Mouse (Mus musculus) hindbrain, embryonic 14.5 days (tissue): ENCODE results near the gene Tnfsf12. TPM values are rescaled to one million over a fixed set of nuclear protein-coding genes. Genes with fewer than 3 reads are reported as not detected.

ENCODE experiments used
- ATAC-seq: fragments of 200-750 bp; cut with Nextera tagmentation; 2 replicates; pipeline ENCODE4 v1.8.0; 2017; ENCODE audit warnings: moderate number of reproducible peaks, mild to moderate bottlenecking, moderate TSS enrichment, moderate library complexity; ENCODE audit not compliant: low FRiP score
- DNase-seq: peaks from one replicate; pipeline ENCODE4 v3.0.0-alpha.2; 2015; ENCODE audit warnings: low spot score
- H3K27ac ChIP-seq: fragments of 300-500 bp; sonication (generic); 2 replicates; pipeline ENCODE4 v1.5.1; 2014; ENCODE audit warnings: mild to moderate bottlenecking, moderate library complexity
- H3K27me3 ChIP-seq: fragments of 300-500 bp; sonication (generic); 2 replicates; pipeline ENCODE4 v1.6.1; 2014; ENCODE audit warnings: mild to moderate bottlenecking, low read length, mixed read lengths; ENCODE audit not compliant: control insufficient read depth, insufficient read depth
- H3K36me3 ChIP-seq: fragments of 300-500 bp; sonication (generic); replicated peaks from 2 replicates; pipeline ENCODE4 v1.6.1; 2014; ENCODE audit not compliant: control insufficient read depth, insufficient read depth
- H3K4me1 ChIP-seq: fragments of 300-500 bp; sonication (generic); replicated peaks from 2 replicates; pipeline ENCODE4 v1.6.1; 2014; ENCODE audit warnings: antibody characterized with exemption, low read length, mixed read lengths; ENCODE audit not compliant: control insufficient read depth, insufficient read depth
- H3K4me2 ChIP-seq: fragments of 300-500 bp; sonication (generic); replicated peaks from 2 replicates; pipeline ENCODE4 v1.6.1; 2014; ENCODE audit warnings: mild to moderate bottlenecking, moderate library complexity
- H3K4me3 ChIP-seq: fragments of 300-500 bp; sonication (generic); replicated peaks from 2 replicates; pipeline ENCODE4 v1.5.1; 2014; ENCODE audit warnings: mild to moderate bottlenecking, low read length
- H3K9ac ChIP-seq: fragments of 300-500 bp; sonication (generic); 2 replicates; pipeline ENCODE4 v1.6.1; 2014
- H3K9me3 ChIP-seq: fragments of 300-500 bp; sonication (generic); 2 replicates; pipeline ENCODE4 v1.6.1; 2016; ENCODE audit warnings: low read length; ENCODE audit not compliant: control insufficient read depth
- whole genome bisulfite sequencing: fragments of 180-500 bp; shearing (Covaris S2); extraction: QIAGEN DNeasy Blood & Tissue Kit; methylation state at CpG from one replicate; pipeline ENCODE4 v1.1.7; 2014; 5-methylcytosine and 5-hydroxymethylcytosine counted together
- polyA plus RNA-seq: library from polyadenylated mRNA; unstranded; fragments of >200 nt; fragmentation: Nextera tagmentation; extraction: Ambion mirVana; gene quantifications from 2 replicates; pipeline ENCODE4 v1.2.1, GENCODE M21; 2014

Tnfsf12 gene
- polyA plus RNA-seq, 1 experiment from 2014 or later, result 4.2 TPM

DNA sequence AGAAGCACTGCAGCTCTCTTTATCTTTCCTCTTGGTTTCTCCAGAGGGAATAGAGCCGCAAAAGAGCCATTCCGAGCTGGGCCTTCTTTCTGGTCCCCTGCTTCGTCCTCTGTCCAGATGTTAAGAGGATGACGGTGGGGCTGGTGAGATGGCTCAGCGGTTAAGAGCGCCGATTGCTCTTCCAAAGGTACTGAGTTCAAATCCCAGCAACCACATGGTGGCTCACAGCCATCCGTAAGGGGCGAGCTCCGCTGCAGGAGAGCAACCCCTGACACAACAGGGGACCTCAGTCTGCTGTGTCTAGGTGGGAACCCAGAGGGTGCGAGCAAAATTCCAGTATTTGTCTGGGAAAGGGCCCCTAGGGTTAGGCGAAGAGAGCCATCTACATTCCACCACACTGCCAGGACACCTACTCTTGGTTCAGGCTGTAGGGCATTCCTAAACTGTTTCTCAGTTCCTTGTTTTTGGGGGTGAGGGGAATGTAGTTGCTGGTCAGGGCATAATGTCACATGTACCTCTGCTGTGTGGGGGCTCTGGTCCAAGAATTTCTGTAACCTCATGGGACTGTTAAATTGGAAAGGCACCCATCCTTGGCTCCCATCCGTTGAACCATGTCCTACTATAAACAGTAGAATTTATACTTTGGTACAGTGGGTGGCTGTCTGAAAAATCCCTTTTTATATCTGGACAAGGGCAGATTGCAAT is 32.5 kb downstream of the Tnfsf12 start:
- H3K36me3 ChIP-seq, result peaks cover 65% of the 10 kb centered on the region
- peak overlapping the region; percentile 51 for H3K4me3 ChIP-seq
- 66% methylated on average over 13 of the region's 13 CpGs for WGBS
- ATAC-seq, result peak; percentile 2
- H3K27ac ChIP-seq, result peak overlapping the region; percentile 93
- H3K9me3 ChIP-seq, result no peaks in the 10 kb centered on the region
- H3K4me2 ChIP-seq, result peak overlapping the region; percentile 58
- H3K4me1 ChIP-seq, result peaks cover 14% of the 10 kb centered on the region
- H3K9ac ChIP-seq, result peak overlapping the region; percentile 50
- DNase-seq, result no peak
- H3K27me3 ChIP-seq, result no peaks in the 10 kb centered on the region

DNA sequence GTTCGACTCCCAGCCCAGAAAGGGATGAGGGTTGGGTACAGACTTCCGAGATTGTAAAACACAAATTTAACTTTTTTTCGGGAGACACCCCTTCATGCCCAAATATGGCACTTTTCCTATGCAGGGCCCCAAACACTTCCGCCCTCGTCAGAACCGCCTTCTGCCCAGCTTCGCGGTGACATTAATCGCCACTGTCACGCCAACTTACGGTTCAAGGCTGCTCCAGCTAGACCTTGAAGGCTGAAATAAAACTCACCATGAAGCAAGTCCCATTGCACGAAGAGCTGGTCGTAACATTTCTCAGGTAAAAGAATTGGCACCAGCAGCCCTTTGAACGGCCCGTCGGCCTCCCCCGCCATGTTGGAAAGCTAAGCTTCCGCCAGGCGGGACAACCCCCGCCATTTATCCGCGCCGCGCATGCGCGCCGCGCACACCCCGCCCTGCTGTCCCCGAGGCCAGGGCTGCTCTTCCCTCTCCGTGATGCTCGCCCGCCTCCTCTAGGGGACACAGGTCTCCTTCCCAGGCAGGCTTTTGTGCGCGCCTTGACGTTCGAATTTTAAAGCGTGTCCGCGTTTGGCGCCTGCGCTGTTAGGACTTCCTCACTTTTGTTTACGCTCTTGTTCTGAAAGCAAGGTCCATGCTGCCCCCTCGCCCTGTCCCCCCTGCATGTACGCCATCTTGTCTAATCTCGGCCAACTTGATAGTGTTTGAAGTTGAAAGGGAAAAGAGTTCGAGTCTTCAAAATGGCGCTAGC is 33.3 kb downstream of the Tnfsf12 start, which contains the start of gene Mpdu1:
Mpdu1 (minus strand) TSS at position 430 of the 754 bp plus-strand sequence.
- H3K27me3 ChIP-seq, result no peaks in the 10 kb centered on the region
- ATAC-seq (peak; percentile 95), DNase-seq (peak; percentile 96)
- no peaks in the 10 kb centered on the region for H3K9me3 ChIP-seq
- H3K9ac ChIP-seq, result peak within 1 kb of the TSS; percentile 65
- peak within 1 kb of the TSS; percentile 93 for H3K27ac ChIP-seq
- peak within 1 kb of the TSS; percentile 51 for H3K4me3 ChIP-seq
- H3K36me3 ChIP-seq, result peaks cover 65% of the 10 kb centered on the region
- under 1% methylated on average over 48 of the region's 48 CpGs for WGBS
- peaks cover 14% of the 10 kb centered on the region for H3K4me1 ChIP-seq
- H3K4me2 ChIP-seq, result peak within 1 kb of the TSS; percentile 58

DNA sequence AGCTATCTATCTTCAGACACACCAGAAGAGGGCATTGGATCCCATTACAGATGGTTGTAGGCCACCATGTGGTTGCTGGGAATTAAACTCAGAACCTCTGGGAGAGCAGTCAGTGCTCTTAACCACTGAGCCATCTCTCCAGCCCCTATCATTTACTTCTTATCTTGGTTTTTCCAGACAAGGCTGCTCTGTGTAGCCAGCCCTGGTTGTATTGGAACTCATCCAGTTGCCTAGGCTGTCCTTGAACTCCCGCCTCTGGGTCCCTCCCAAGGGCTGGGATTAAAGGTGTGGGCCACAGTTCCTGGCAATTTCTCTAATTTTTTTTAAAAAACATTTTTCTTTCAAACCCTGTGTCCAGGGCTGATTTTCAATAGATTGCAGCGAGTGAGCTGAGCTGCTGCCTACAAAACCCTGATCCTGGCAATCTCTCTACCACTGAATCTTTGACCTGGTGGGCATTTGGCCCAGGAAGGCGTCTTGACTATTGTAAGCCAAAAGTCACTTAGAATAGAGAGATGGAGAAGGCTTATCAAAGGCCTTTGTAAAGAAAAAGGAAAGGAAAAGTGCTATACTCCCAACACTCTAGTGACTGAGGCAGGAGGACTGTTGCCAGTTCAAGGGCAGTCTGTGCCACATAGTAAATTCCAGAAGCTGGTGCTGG is 34.3 kb downstream of the Tnfsf12 start:
- DNase-seq (no peak), ATAC-seq (no peak)
- H3K9me3 ChIP-seq, result no peaks in the 10 kb centered on the region
- H3K4me2 ChIP-seq, result peak overlapping the region; percentile 58
- peak overlapping the region; percentile 51 for H3K4me3 ChIP-seq
- H3K27me3 ChIP-seq, result no peaks in the 10 kb centered on the region
- H3K27ac ChIP-seq, result peak overlapping the region; percentile 93; the same call in 1 of the 2 replicates
- WGBS, result 77% methylated on average over 3 of the region's 3 CpGs
- no peak overlapping the region for H3K9ac ChIP-seq
- H3K36me3 ChIP-seq, result peaks cover 66% of the 10 kb centered on the region
- peaks cover 14% of the 10 kb centered on the region for H3K4me1 ChIP-seq

GRCm38 (mm10) chr11:69657462-69657881 is 38.2 kb downstream of the Tnfsf12 start:
- no peak overlapping the region for H3K4me3 ChIP-seq
- peaks cover 68% of the 10 kb centered on the region for H3K36me3 ChIP-seq
- ATAC-seq, result no peak

DNA sequence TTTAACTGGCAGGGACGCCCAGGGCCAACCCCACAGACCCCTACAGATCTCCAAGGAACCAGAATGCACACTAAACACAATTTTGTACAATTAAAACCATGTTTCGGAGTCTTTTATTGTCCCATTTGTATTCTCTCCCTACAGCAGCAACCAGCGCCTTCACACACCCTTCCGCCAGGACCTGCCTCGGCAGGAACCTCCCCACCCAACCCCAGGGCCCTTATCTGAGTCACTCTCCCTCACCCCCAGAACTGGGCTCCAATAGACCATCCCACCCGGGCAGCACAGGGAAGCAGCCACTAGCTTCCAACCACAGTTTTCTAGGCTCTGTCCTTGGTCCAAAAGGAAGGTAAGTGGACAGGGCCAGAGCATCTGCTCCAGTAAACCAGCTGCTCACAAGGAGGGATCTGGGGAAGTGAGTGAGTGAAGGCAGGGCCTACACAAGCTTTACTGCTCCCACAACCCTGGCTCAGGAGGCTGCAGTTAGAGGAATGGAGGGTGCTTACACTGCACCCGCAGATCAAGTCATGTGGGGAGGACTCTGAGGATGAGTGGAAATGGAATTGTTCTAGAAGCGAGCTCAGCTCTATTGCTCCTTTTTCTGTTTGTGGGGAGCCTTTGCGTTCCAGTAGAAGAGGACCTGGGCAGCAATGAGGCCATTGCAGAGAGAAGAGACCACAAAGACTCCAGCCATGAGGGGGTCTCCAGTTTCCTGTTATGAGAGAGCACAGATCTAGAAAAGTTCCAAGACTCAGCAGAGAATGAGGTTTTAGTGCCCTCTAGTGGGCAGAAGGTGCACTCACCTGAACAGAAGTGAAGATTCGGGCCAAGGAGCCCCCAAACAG is 38.8 kb downstream of the Tnfsf12 start:
- no peak overlapping the region for H3K4me2 ChIP-seq
- H3K27ac ChIP-seq, result no peak overlapping the region
- 83% methylated on average over 10 of the region's 10 CpGs for WGBS
- DNase-seq, result peak; percentile 82
- no peaks in the 10 kb centered on the region for H3K9me3 ChIP-seq
- no peak overlapping the region for H3K9ac ChIP-seq
- peaks cover 7% of the 10 kb centered on the region; the same call in 1 of the 2 replicates for H3K4me1 ChIP-seq
- peaks cover 74% of the 10 kb centered on the region for H3K36me3 ChIP-seq
- H3K4me3 ChIP-seq, result no peak overlapping the region
- ATAC-seq, result no peak
- no peaks in the 10 kb centered on the region for H3K27me3 ChIP-seq

More at GRCm38 (mm10) chr11:69657462-69657881, 38.2 kb downstream of the Tnfsf12 start:
- Histone ChIP-seq H3K9me3 (no peaks in the 10 kb centered on the region), H3K9ac (no peak overlapping the region), H3K27me3 (no peaks in the 10 kb centered on the region), H3K27ac (no peak overlapping the region), H3K4me1 (peaks cover 8% of the 10 kb centered on the region; the same call in 1 of the 2 replicates), H3K4me2 (no peak overlapping the region)
- 84% methylated on average over 15 of the region's 15 CpGs for WGBS
- no peak for DNase-seq

GRCm38 (mm10) chr11:69656065-69656455 is 39.6 kb downstream of the Tnfsf12 start:
- no peaks in the 10 kb centered on the region for H3K9me3 ChIP-seq
- peaks cover 82% of the 10 kb centered on the region for H3K36me3 ChIP-seq
- no peak for ATAC-seq
- no peak for DNase-seq
- H3K27ac ChIP-seq, result no peak overlapping the region
- no peak overlapping the region for H3K9ac ChIP-seq
- no peaks in the 10 kb centered on the region for H3K27me3 ChIP-seq
- 90% methylated on average over 5 of the region's 5 CpGs for WGBS
- no peak overlapping the region for H3K4me3 ChIP-seq
- H3K4me2 ChIP-seq, result no peak overlapping the region
- no peaks in the 10 kb centered on the region for H3K4me1 ChIP-seq

GRCm38 (mm10) chr11:69655264-69656064 is 40.2 kb downstream of the Tnfsf12 start, which contains the start of gene Sox15:
Gene Sox15 (plus strand): TSS chr11:69655314.
- 24% methylated on average over 34 of the region's 34 CpGs for WGBS
- ATAC-seq, result peak; percentile 65
- peaks cover 88% of the 10 kb centered on the region for H3K36me3 ChIP-seq

DNA sequence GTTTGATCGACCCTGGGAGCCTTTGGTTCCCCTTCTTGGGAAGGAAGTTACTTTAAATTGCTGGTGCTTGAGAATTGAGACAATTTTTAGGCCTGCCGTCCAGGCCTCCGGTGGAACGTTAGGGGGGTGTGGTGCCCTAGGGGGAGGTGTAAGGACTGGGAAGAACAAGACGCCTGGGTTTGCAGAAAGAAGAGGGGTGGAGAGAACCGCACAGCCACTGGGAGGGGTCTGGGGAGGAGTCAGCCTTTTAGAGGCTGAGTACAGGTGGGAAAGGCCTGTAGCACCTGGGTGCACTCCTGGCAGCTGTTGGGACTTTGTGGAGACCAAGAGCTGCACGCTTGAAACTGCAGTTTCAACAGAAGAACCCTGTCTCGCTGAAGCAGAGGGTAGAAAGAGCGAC is 40.9 kb downstream of the Tnfsf12 start:
- Histone ChIP-seq H3K27me3 (no peaks in the 10 kb centered on the region), H3K27ac (no peak overlapping the region), H3K4me1 (no peaks in the 10 kb centered on the region), H3K36me3 (peaks cover 90% of the 10 kb centered on the region), H3K4me3 (no peak overlapping the region), H3K9ac (no peak overlapping the region), H3K4me2 (no peak overlapping the region), H3K9me3 (no peaks in the 10 kb centered on the region)
- ATAC-seq, result no peak
- 48% methylated on average over 9 of the region's 9 CpGs for WGBS
- no peak for DNase-seq

More at GRCm38 (mm10) chr11:69655264-69656064, 40.2 kb downstream of the Tnfsf12 start, which contains the start of gene Sox15:
- Histone ChIP-seq H3K27ac (no peak within 1 kb of the TSS), H3K9ac (no peak within 1 kb of the TSS), H3K9me3 (no peaks in the 10 kb centered on the region), H3K4me2 (no peak within 1 kb of the TSS), H3K27me3 (no peaks in the 10 kb centered on the region), H3K4me1 (no peaks in the 10 kb centered on the region), H3K4me3 (no peak within 1 kb of the TSS)
- peak; percentile 83 for DNase-seq
